Mouse (Mus musculus): ENCODE measurements around the gene Uggt1.

Gene Uggt1

GRCm38 (mm10) chr1:36258631-36259030 lies 14.1 kb upstream of the Uggt1 start:
- 67% methylated on average over 2 of the region's 2 CpGs for WGBS

- 91% methylated on average over 8 of the region's 8 CpGs for WGBS
Measured at GRCm38 (mm10) chr1:36257276-36257675, 12.8 kb upstream of the Uggt1 start.

- WGBS: 33% methylated on average over 20 of the region's 20 CpGs
Measured at GRCm38 (mm10) chr1:36255871-36256640, 11.5 kb upstream of the Uggt1 start.

- 20% methylated on average over 25 of the region's 25 CpGs for WGBS
Measured at GRCm38 (mm10) chr1:36254635-36255360, 10.3 kb upstream of the Uggt1 start.

- 4% methylated on average over 6 of the region's 6 CpGs for WGBS
Measured at GRCm38 (mm10) chr1:36252791-36253190, 8.3 kb upstream of the Uggt1 start.

- WGBS: 27% methylated on average over 9 of the region's 9 CpGs
Measured at GRCm38 (mm10) chr1:36251426-36251825, 6.9 kb upstream of the Uggt1 start.

GRCm38 (mm10) chr1:36246688-36247087 lies 2.2 kb upstream of the Uggt1 start:
- 62% methylated on average over 6 of the region's 6 CpGs for WGBS

GRCm38 (mm10) chr1:36244828-36245215 lies 302 bp upstream of the Uggt1 start:
- 83% methylated on average over 4 of the region's 4 CpGs for WGBS

- 2% methylated on average over 21 of the region's 21 CpGs for WGBS
Measured at GRCm38 (mm10) chr1:36243447-36244057, 968 bp downstream of the Uggt1 start.

GRCm38 (mm10) chr1:36241903-36242429 lies 2.6 kb downstream of the Uggt1 start:
- 89% methylated on average over 15 of the region's 15 CpGs for WGBS

GRCm38 (mm10) chr1:36240176-36240575 lies 4.3 kb downstream of the Uggt1 start:
- 35% methylated on average over 6 of the region's 6 CpGs for WGBS

GRCm38 (mm10) chr1:36239396-36239795 lies 5.1 kb downstream of the Uggt1 start:
- 83% methylated on average over 10 of the region's 10 CpGs for WGBS

- WGBS: 91% methylated on average over 2 of the region's 2 CpGs
Measured at GRCm38 (mm10) chr1:36235855-36236254, 8.7 kb downstream of the Uggt1 start.

- WGBS: 66% methylated on average over 9 of the region's 9 CpGs
Measured at GRCm38 (mm10) chr1:36235057-36235639, 9.4 kb downstream of the Uggt1 start.

- WGBS: 85% methylated on average over 6 of the region's 6 CpGs
Measured at GRCm38 (mm10) chr1:36233218-36233617, 11.3 kb downstream of the Uggt1 start.

GRCm38 (mm10) chr1:36230919-36231705 lies 13.4 kb downstream of the Uggt1 start:
- 84% methylated on average over 7 of the region's 7 CpGs for WGBS

GRCm38 (mm10) chr1:36228461-36228860 lies 16.1 kb downstream of the Uggt1 start:
- 89% methylated on average over 9 of the region's 9 CpGs for WGBS

GRCm38 (mm10) chr1:36224648-36225047 lies 19.9 kb downstream of the Uggt1 start:
- WGBS: 81% methylated on average over 3 of the region's 3 CpGs

- 71% methylated on average over 4 of the region's 4 CpGs for WGBS
Measured at GRCm38 (mm10) chr1:36214324-36214723, 30.2 kb downstream of the Uggt1 start.

- 77% methylated on average over 12 of the region's 12 CpGs for WGBS
Measured at GRCm38 (mm10) chr1:36201739-36202138, 42.8 kb downstream of the Uggt1 start.

GRCm38 (mm10) chr1:36194482-36194881 lies 50.0 kb downstream of the Uggt1 start:
- 75% methylated on average over 3 of the region's 3 CpGs for WGBS

All from cerebral cortex, adult 2 months (tissue).